Mouse (Mus musculus): Measurements from ENCODE around the gene U2af1. TPM values are rescaled to one million over a fixed set of nuclear protein-coding genes. Genes with fewer than 3 reads are reported as not detected.
"Not testable (repeated sequence)": the region's sequence is repeated elsewhere in the genome, so short reads cannot be mapped to it uniquely, and the experiment has no call there.

The U2af1 gene
- 100 to 1,000 TPM; 115 to 118 TPM for total RNA-seq (2021)

DNA sequence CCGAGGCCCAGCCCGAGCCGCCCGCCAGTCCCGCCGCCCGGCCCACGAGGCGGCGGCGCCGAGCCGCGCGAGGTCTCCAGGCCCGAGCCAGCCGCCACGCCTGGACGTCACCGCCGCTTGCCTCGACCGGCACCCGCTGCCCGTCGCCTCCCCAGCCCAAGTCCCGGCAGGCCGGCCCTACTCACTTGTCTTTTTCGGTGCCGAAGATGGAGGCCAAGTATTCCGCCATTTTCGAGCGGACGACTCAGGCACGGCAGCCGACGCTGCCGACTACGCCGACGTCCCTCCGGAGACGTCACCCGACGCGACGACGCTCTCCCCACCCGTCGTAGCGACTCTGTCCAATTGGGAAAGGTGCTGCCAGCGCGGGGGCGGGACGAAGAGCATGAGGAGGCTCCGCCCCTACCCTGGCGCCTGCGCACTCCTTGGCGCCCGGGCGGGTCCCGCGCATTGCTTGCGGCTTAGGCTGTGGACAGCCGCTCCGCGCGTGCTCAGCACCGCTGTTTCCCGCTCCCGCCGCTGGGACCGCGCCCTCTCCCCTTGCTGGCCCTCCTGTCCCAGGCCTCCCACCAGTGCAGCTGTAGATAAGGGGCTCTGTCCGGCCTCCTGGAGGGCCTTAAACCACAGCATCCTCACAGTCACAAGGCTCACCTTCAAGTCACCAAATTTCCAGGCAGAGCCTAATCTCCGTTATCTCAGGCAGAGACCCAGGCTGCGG, at the start of gene U2af1:
Gene U2af1, minus strand, starts transcription at position 425 of the 718 bp plus-strand sequence.
- DNase-seq (ENCODE audit: extremely low spot score in 1 of 2, low spot score in 2 of 2) = peak; percentile 97 to 99
- intact Hi-C loops (cut with DNase I) = loop anchor here (2.0 kb wide), 1 partner anchor 138 kb away; the partner anchor contains the start of gene Ndufv3

DNA sequence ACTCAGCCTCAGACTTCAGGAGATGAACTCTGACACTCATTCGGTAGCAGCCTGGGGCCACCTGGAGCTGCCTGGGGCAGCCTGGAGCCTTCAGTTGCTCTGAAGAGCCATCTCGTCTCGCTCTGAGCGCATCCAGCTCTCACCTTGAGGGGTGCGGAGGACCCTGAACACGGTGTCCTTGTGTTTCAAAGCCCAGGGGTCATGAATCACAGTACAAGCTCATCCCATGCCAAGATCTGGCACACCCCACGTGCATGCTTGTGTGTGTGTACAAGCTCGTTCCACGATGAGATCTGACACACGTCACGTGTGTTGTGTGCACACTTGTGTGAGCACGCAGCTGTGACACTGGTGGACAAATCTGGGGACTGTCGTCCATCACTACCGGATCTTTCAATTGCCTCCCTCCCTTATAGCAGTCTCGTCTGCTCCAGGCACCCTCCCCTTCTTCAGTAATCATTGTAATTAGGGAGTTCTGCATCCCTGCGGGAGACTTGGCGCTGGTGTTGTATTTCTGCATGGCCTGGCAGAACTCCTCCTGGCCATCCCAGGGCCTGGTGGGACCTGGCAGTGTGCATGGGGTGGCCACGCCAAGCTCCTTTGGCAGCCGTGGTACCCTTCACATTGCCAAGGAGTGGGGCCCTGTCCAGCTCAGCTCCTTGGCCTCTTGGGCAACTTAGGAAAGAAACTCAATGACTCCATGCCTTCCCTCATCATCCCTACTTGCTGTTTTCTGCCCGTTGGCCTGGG, 46.8 kb upstream of the U2af1 start:
- intact Hi-C loops (cut with DNase I) = no loop called here
- DNase-seq (ENCODE audit: extremely low spot score in 1 of 2, low spot score in 2 of 2) = peak; percentile 53 to 62

DNA sequence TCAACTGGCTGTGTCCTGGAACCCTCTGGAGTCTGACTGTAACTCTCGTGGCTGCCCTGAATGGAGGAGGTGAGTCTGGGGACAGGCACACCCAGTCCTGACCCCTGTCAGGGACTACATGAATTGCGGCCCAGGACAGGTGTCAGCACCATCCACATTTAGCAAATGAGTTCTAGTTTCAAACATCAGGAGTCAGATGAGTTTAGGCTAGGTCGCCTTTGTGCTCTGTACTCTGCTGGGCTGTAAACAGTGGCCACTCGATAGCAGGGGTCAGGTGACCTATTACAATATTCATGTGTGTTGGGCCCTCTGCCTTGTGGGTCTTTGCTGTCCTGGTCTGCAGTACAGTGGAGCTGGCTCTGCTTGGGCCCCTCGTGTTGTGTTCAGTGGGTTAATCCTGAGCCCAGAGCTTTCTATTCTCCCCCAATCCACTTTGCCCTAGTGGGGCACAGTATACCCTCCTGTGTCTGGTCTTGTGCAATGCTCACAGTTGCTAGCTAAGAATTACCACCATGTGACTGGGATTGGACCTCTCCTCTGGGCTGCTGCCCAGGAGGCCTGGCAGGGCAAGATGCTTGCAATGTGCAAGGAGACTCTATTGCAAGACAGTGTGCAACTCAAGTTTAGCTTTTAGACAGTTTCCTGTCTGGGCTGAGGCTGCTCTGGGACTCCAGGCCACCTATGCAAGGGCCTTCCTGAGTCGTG, 44.7 kb upstream of the U2af1 start:
- no peak for DNase-seq (ENCODE audit: extremely low spot score in 1 of 2, low spot score in 2 of 2)
- intact Hi-C loops (cut with DNase I) = no loop called here

DNA sequence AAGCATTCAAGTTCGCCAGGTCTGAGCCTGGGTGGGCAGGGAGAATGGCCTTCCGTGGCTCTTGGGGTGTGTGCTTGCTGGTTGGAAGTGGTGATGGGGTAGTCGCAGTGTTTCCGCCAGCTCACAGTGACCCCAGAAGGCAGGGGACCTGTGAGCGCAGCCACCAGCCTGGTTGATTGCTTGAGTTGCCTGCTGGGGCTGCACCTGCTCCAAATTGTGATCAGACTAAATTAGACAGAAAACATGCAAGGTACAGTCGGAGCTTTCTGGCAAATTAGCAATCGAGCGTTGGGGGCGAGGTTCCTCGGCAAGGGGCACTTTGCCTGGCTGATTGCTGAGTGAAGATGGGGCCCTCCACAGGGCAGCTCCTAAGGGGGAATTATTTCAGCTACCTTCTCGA, 39.7 kb upstream of the U2af1 start:
- intact Hi-C loops (cut with DNase I) = no loop called here
- DNase-seq (ENCODE audit: extremely low spot score in 1 of 2, low spot score in 2 of 2) = no peak

DNA sequence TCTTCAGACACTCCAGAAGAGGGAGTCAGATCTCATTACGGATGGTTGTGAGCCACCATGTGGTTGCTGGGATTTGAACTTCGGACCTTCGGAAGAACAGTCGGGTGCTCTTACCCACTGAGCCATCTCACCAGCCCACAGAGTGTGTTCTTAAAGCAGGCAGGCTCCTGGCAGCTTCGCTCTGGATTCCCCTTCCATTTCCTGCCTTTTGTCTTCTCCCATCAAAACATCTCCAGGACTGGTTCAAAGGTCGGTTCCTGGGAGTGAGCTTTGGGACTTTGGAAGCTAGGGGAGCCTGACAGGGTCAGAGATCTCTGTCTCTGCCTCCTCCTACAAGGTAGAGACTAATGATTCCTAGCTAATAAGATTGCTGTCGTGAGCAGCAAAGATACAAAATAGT, 36.7 kb upstream of the U2af1 start:
- intact Hi-C loops (cut with DNase I) = not testable (repeated sequence)
- DNase-seq (ENCODE audit: extremely low spot score in 1 of 2, low spot score in 2 of 2) = peak in 1 of 2 experiments; percentile 5

DNA sequence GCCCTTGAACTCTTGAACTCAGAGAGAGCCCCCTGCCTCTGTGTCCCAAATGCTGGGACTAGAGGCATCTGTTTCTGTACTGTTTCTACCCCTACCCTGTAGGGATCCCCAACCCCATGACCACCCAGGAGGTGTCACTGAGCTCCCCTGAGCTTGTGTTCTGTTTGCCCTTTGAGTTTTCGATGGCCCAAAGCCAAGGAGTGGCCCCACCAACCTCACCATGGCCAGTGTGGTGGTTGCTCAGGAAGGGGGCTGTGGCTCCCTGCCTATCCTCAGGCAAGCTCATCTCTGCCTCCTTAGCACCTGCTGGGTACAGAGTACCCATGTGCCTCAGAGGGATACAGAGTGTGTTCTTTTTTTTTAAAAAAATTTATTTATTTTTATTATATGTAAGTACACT, 36.3 kb upstream of the U2af1 start:
- intact Hi-C loops (cut with DNase I) = loop anchor here (5.0 kb wide), 1 partner anchor 162 kb away; the partner anchor contains the start of gene Sik1
- DNase-seq (ENCODE audit: extremely low spot score in 1 of 2, low spot score in 2 of 2) = peak in 1 of 2 experiments; percentile 25

DNA sequence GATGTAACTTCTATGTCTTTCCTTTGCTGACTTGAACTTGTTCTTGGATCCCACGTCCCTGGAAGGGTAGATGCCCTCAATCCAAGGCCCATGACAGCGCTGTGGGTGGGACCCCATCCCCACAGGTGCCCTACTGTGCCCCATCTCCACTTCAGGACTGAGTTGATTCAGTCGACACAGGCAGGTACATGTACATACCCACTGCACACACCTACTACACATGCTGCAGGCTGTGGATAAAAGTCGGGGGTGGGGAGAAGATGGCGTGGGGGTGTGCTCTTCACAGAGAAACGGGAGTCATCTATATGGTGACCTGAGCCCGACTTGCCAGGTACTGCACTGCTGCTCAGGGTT, 35.3 kb upstream of the U2af1 start:
- intact Hi-C loops (cut with DNase I) = loop anchor here (5.0 kb wide), 1 partner anchor 163 kb away; the partner anchor contains the start of gene Sik1
- DNase-seq (ENCODE audit: extremely low spot score in 1 of 2, low spot score in 2 of 2) = peak in 1 of 2 experiments; percentile 19

DNA sequence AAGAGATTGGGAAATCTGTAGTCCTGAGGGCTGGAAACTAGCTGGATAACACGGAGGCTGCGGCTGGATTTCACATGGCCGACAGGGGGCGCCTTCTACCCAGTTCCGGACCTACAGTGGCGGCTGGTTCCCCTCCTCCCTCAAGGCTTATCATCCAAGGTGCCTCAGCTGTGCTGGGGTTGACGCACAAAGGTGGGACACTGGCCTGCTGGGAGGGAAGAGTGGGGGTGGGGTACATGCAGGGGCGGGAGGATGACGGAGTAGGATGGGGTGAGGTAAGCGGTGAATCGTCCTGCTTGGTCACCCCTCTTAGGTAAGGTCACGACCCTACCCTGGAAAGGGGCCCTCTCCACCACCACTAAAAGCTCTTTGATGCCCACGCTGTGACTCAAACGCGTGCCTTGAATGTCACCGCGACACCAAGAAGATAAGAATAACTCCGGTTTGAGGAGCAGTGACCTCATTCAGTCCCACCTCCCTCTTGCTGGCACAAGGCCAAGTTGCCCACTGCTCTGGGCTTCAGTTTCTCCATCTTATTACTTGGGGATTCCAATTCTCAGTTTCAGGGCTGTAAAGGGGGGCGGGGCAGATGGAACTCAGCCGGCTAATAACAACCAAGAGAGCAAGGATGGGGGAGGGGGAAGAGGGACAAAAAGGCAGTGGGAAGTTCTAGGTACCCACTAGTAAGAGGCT, 34.8 kb upstream of the U2af1 start:
- peak; percentile 40 to 78 for DNase-seq (ENCODE audit: extremely low spot score in 1 of 2, low spot score in 2 of 2)
- intact Hi-C loops (cut with DNase I) = loop anchor here (5.0 kb wide), 1 partner anchor 164 kb away; the partner anchor contains the start of gene Sik1

DNA sequence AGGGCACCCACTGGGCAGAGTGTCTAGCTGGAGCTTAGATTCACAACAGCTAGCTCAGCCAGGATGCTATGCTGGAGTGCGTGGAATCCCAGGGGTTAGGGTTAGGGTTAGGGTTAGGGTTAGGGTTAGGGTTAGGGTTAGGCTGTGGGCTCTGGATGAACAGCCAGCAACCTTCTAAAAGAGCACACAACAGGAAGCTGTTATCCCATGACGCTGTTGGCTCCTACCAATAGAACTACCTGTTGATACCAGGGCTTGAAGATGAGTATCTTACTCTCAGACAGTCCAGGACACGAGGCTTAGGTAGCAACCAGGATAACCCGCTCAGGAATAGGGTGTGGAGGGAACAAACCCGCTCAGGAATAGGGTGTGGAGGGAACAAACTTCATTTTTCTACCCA, 34.2 kb upstream of the U2af1 start:
- peak in 1 of 2 experiments; percentile 10 for DNase-seq (ENCODE audit: extremely low spot score in 1 of 2, low spot score in 2 of 2)
- intact Hi-C loops (cut with DNase I) = loop anchor here (5.0 kb wide), 1 partner anchor 164 kb away; the partner anchor contains the start of gene Sik1

DNA sequence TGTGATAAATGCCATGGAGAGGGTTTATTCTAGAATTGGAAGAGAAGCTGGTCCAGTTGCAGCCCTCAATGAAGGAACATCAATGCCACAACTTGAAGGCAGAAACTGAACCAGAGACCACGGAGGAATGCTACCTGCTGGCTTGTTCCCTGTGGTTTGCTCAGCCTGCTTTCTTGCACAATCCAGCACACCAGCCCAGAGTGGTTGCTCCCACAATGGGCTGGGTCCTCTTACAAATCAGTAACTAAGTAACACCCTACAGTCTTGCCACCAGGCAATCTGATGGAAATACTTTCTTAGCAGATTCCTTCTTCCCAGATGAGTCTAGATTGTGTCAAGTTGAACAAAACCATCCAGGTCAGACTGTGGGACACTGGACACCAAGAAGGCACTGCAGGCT, 30.9 kb upstream of the U2af1 start:
- no peak for DNase-seq (ENCODE audit: extremely low spot score in 1 of 2, low spot score in 2 of 2)
- intact Hi-C loops (cut with DNase I) = loop anchor here (5.0 kb wide), 1 partner anchor 168 kb away; the partner anchor contains the start of gene Sik1

DNA sequence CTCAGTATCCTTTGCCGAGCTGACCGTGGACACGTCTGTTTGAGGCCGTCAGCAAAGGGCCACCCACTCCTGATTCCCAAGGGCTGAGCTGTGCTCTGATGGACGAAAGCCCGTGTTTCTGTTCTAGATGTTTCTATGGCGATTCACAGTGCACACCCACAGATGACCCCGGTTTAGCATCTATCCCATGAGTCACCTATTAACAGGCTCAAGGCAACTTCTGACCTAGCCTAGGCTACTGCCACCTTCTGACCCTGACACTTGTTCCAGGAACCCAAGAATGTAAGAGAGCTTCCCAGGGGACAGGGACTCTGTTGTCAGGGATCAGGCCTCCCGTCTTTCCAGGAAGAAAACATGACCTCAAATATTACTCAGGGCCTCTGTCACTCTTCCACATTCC, 29.4 kb upstream of the U2af1 start:
- intact Hi-C loops (cut with DNase I) = no loop called here
- DNase-seq (ENCODE audit: extremely low spot score in 1 of 2, low spot score in 2 of 2) = no peak

DNA sequence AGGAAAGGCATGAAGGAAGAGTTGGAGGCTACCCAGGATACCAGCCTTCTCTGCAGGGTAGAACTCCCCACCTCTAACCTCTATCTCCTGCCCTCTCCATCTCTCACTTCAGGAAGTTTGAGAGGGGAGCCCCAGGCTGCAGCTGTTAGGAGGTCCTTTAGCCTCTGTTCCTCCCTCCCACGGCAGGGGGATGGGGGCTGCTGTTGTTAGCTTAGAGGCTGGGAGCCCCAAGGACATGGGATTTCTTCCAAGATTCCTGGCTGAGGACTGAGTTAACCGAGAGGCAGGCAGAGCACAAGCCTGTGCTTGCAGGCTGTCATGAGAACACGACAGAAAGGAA, 27.5 kb upstream of the U2af1 start:
- intact Hi-C loops (cut with DNase I) = no loop called here

DNA sequence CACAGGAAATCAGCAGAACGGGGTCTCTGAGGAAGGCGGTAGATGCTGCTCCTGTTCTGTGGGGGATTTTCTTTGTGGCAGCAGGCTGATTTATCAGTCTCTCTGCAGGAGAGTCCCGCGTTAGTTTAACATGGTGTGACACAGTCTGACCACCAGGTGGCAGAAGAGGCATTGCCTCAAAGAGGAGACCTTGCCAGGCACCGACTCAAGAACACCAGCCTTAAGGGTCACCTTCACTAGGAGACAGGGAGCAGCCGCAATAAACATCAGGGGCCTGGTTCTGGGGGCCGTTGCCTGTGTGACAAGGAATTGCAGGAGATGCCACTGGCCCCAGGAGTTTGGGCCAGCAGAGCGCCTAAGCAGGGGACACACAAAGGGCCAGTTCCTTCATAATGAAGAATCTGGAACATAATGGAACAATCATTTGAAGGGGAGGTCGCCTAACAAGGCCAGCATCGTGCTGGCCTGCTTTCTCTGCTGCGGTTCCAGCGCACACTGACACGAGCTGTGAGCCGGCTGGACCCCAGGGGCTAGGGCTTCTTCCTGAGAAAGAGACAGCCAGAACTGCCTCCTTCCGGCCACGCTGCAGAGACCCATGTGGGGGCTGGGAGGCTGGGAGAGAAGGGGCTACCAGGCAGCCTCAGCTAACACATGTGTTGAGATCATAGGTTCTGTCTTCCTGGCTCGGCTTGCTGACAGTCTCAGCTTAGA, 27.0 kb upstream of the U2af1 start:
- intact Hi-C loops (cut with DNase I) = loop anchor here (1.0 kb wide), 1 partner anchor 340 kb away; no protein-coding TSS in a partner anchor
- DNase-seq (ENCODE audit: extremely low spot score in 1 of 2, low spot score in 2 of 2) = peak; percentile 88 to 90

More for the DNA sequence above, 27.5 kb upstream of the U2af1 start:
- DNase-seq (ENCODE audit: extremely low spot score in 1 of 2, low spot score in 2 of 2) = peak in 1 of 2 experiments; percentile 67

DNA sequence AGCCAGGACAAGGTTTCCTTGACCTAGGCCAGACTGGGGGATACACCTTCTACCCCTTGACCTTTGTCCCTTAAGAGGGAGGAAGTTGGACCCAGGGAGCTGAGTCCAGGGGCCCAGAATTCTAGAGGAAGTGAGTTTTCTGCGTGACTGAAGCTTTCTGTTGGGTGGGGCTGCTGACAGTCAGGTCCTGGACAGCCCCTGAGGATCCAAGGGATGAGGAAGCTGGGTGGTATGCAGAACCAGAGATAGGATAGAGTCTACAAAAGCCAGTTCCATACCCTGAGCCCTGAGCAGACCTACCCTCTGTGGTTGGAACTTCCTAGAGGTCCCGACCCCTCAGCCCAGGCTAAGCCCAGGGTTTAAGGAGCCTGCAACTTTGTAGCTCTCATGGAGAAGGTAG, 21.8 kb upstream of the U2af1 start:
- intact Hi-C loops (cut with DNase I) = no loop called here
- no peak for DNase-seq (ENCODE audit: extremely low spot score in 1 of 2, low spot score in 2 of 2)

DNA sequence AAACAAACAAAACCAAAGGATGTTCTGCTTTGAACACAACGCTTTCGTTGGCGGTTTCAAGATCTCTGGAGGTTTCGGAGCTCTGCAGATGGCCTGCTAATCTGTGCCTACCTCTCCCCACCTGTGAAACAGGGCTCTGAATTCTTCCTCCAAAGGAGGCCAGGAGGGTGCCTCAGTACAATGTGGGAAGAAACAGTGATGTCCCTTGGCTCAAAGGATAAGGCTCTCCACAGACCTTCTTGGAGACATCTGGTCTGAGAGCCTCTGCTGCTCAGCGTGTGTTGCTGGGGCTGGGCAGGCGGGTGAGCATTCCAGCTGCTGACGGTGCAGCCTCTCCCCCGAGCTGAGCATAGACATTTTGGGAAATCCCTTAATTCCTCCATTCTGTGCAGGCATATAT, 18.8 kb upstream of the U2af1 start, which contains the start of gene Cryaa:
Gene Cryaa, plus strand, starts transcription at position 301 of the 400 bp plus-strand sequence.
- DNase-seq (ENCODE audit: extremely low spot score in 1 of 2, low spot score in 2 of 2) = no peak
- intact Hi-C loops (cut with DNase I) = no loop called here

DNA sequence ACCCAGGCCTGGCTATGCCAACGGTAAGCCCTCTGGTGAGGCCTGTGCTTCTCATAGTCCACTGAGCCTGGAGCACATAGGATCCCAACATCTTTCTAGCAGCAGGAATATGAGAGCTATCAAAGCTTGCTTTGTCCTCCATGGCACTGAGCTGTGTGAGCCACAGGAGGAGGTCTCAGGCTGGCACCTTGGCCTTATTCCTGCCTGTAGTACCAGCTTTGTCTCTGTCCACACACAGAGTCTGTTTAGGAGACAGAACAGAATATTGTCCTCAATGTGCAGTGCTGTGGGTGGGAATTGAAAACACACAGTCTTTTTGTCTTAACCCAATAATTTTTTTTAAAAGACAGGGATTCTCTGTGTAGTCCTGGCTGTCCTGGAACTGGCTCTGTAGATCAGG, 15.7 kb upstream of the U2af1 start:
- no peak for DNase-seq (ENCODE audit: extremely low spot score in 1 of 2, low spot score in 2 of 2)
- intact Hi-C loops (cut with DNase I) = no loop called here

DNA sequence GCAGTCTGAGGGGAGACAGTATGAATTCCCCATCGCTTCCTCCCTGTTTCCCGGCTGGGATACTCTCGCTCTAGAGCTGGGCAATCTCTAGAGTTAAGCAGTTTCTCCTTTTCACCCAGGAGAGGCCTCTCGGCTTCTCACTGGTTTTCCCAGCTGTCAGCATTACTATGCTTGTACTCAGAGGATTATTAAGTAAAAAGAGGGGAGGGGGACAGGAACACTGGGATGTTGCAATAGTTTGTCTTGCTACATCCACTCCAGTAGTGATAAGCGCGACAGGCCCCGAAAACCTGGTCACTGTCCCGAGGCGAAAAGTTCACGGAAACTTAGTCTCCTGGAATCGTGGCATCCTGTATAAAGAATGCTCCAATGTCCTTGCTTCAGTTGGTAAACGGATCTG, 13.6 kb upstream of the U2af1 start:
- DNase-seq (ENCODE audit: extremely low spot score in 1 of 2, low spot score in 2 of 2) = no peak
- intact Hi-C loops (cut with DNase I) = no loop called here

DNA sequence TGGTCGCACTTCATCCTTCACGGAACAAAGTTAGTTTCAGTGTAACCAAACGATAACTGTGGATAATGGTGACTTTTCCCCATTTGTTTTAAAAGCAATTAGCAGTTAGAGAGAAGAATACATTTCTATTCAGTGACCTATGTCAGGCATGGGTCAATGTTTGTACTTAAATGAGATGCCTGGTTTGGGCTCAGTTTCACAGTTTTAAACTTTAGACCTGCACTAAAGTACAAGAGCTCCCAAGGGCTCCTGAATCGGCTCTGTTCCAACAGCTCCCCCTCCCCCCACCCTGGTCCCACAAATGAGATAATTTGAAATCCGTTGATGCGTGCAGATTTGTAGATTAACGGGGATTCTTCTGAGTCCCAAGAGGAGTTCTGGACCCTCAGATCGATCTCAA, 13.0 kb upstream of the U2af1 start:
- intact Hi-C loops (cut with DNase I) = no loop called here
- DNase-seq (ENCODE audit: extremely low spot score in 1 of 2, low spot score in 2 of 2) = no peak
